Mouse (Mus musculus): ENCODE results near the gene Nf1.

DNA sequence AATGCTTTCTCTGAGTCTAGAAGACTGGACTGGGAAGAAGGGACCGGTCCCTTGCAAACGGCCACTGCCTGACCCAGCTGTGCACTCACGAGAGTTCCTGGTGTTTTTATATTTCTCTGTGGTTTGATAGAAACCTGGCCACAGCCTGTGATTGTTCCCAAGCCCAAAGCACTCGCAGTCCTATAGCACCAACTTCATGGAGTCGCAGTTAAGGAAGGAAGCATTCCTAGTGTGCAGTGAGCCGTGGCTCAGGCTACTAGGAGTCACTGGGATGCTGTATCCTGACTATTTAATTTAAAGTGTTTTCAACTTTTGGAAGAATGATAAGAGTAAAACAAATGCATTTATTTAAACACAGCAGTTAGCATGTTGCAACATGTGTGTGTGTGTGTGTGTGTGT, 291.0 kb downstream of the Nf1 start:
- TF ChIP-seq MAX (IDR thresholded peaks at IDR 0.05) (no peak), CTCF (IDR thresholded peaks at IDR 0.05; ENCODE audit: control insufficient read depth, insufficient read depth, insufficient read length) (no peak), USF1 (IDR thresholded peaks at IDR 0.05; ENCODE audit: low read depth) (no peak), CEBPB (IDR thresholded peaks at IDR 0.05; ENCODE audit: low read depth) (no peak), MYOD1 (IDR thresholded peaks at IDR 0.05; ENCODE audit: control insufficient read depth, insufficient read length, low read depth) (no peak), MYOG (IDR thresholded peaks at IDR 0.05; ENCODE audit: control insufficient read depth, extremely low read depth, insufficient read length) (no peak), FOSL1 (IDR thresholded peaks at IDR 0.05; ENCODE audit: insufficient read depth, low read length, poor library complexity, severe bottlenecking) (no peak)
